Mouse (Mus musculus) brain, embryonic 18.5 days (tissue): ENCODE results near the gene Csnk1g2.
"Not testable (repeated sequence)": the region's sequence is repeated elsewhere in the genome, so short reads cannot be mapped to it uniquely, and the experiment has no call there.

Experiments
- DNase-seq: peaks from one replicate; pipeline ENCODE4 v3.0.0-alpha.2; 2012; ENCODE audit warnings: low read depth, low spot score

Csnk1g2 gene

DNA sequence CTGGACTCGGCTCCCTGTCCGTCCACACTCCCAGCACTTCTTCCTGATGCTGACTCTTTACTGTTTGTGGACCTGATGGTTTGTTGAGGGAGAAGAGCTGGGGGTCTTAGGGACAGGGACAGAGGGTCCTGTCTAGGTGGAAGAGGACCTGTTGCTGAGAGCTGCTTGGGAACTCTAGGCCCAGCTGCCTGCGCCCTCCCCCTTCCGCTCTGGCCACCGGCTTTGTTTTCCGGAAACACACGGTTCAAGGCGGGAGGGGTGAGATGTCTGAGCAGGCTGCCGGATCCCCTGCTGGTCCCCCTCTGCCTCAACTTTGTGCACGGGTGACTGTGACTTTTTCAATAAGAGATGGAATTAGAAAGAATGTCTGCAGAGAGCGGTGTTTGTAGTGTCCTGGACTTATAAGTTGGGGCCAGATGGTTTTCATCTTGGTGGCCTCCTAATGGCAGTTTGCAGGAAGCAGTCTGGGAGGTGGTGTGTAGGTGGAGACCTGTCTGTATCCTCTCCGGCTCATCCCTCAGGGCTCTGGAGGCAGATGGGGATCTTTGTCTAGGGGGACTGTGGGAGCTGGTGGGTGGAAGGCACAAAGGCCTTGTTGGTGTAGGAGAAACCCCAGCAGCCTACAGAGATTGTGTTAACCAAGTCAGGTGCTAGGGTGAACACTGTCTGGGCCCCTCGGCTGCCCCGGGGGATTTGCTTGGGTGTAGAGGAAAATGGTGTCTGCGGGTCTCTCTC, 986 bp downstream of the Csnk1g2 start:
- DNase-seq, result no peak

- no peak for DNase-seq
Measured at GRCm38 (mm10) chr10:80625764-80626163, 3.1 kb downstream of the Csnk1g2 start.

- no peak for DNase-seq
Measured at GRCm38 (mm10) chr10:80627685-80628084, 5.0 kb downstream of the Csnk1g2 start.

DNA sequence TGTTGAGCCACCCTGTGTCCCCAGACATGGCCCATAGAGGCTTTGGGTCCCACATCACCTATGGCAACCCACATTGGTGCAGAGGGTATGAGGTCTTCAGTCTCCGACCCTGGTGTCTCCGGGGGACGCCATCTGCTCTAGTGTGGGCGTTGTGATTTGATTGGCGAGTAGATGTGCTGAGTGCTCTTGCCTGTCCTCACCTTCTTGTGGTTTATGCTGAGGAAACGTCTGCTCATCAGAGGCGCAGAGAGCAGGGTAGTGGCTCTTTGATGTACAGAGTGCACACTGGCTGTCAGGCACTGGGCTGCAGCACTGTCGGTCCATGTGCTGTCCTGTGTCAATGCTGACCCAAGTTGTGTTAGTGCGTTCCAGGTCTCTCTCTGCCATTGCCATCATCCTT, 6.3 kb downstream of the Csnk1g2 start:
- DNase-seq, result no peak

DNA sequence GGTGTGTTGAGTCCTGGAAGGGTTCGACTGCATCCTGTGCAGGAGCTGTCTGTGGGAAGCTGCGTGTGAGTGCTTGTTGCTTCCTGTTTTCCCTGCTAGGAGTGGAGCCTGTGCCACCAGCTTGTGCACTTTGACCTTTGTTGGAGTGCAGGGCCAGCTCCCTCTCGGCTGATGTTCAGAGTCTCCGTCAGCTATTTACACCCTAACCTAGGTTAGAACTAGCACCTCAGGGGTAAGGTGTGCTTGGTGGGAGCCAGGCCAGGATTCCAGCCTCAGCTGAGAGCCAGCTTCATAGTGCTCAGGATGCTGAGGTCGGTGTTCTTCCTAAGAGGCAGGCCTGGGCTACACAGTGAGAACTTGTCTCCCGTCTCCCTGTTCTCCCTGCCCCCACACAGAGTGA, 12.7 kb downstream of the Csnk1g2 start:
- DNase-seq, result no peak

DNA sequence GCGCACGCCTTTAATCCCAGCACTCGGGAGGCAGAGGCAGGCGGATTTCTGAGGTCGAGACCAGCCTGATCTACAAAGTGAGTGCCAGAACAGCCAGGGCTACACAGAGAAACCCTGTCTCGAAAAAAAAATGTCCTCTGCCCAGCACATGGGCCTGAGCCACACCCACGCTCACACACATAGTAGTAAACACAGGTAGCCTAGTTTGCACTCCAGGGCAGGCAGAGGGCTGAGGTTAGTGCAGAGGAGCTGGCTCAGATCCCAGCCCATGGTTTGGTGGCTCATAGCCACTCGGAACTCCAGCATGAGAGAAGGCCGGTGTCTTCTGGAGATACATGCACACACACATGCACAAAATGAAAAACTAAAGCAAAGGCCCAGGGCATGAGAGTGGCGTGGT, 24.3 kb downstream of the Csnk1g2 start:
- DNase-seq, result no peak

DNA sequence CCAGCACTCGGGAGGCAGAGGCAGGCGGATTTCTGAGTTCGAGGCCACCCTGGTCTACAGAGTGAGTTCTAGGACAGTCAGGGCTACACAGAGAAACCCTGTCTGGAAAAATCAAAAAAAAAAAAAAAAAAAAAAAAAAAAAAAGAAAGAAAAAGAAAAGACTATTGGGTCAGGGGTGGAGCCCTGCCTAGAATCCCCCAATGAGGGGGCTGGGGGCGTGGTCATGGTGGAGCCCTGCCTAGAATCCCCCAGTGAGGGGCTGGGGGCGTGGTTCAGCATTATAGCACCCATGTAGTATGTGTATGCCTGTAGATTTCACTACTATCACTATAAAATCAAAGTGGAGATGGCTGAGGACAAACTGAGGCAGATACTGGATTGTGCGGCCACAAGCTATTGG, 27.3 kb downstream of the Csnk1g2 start:
- DNase-seq, result not testable (repeated sequence)

- no peak for DNase-seq
Measured at GRCm38 (mm10) chr10:80650392-80650791, 27.8 kb downstream of the Csnk1g2 start.

- DNase-seq, result no peak
Measured at GRCm38 (mm10) chr10:80653156-80653720, 30.6 kb downstream of the Csnk1g2 start.

GRCm38 (mm10) chr10:80654866-80655265, 32.2 kb downstream of the Csnk1g2 start:
- DNase-seq, result no peak

DNA sequence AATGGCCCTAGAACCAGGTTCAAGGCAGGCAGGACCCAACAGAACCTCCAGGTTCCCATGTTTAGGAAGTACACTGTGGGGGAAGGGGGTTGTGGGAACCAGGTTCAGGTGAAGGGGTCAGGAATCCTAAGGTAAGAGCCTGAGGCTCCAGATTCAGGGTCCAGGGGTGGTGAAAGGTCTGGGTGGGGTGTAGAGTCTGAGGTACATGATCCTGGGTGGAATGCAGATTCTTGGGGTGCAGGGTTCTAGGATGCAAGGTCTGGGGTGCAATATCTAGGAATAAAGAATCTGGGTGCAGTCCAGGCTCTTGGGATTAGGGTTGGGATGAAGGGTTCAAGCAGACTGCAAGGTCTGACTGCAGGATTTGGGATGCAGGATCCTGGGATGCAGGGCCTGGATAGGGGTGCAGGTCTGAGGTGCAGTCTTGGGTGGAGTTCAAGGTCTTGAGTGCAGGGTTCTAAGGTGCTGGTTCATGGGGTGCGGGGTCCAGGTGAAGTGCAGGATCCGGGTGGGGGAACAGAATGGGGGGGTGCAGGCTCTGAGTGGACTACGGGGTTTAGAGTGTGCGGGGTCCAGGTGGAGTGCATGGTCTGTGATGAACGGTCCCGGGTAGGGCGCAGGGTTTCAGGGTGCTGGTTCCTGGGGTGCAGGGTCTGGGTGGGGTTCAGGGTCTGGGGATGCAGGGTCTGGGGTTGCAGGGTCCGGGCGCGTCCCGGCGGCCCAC, 32.9 kb downstream of the Csnk1g2 start:
- DNase-seq, result no peak

- DNase-seq, result peak; percentile 99
Measured at GRCm38 (mm10) chr10:80656130-80656862, 33.7 kb downstream of the Csnk1g2 start.

DNA sequence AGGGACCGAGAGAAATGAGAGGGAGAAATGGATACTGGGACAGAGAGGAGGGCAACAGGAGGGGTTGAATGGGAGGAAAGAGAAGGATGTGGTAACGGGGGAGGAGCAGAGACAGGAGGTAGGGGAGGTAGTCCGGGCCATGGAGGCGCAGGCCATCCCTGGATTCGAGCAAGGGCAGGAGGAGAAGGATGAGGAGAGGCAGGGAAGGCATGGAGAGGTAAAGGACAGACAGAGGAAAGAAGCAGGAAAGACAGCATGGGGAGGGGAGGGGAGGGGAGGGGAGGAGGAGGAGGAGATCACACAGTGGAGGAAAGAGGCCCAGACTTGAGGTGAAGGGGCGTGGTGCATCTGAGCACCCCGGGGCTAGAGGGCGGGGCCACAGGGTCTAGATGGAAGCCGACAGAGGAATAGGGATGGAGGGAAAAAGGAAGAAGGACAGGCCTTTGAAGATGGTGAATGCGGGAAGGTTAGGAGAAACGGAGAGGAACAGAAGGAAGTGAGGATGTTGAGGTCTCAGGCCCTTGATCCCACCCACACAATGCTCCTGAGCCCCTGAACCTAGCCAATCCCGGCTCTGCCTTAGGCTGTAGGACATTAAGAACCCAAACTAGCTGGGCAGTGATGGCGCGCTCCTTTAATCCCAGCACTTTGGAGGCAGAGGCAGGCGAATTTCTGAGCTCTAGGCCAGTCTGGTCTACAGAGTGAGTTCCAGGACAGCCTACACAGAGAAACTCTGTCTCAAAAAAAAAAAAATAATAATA, 34.4 kb downstream of the Csnk1g2 start, which contains the start of gene Btbd2:
TSS of gene Btbd2 (minus strand) at position 209 of the 761 bp plus-strand sequence.
- no peak for DNase-seq

DNA sequence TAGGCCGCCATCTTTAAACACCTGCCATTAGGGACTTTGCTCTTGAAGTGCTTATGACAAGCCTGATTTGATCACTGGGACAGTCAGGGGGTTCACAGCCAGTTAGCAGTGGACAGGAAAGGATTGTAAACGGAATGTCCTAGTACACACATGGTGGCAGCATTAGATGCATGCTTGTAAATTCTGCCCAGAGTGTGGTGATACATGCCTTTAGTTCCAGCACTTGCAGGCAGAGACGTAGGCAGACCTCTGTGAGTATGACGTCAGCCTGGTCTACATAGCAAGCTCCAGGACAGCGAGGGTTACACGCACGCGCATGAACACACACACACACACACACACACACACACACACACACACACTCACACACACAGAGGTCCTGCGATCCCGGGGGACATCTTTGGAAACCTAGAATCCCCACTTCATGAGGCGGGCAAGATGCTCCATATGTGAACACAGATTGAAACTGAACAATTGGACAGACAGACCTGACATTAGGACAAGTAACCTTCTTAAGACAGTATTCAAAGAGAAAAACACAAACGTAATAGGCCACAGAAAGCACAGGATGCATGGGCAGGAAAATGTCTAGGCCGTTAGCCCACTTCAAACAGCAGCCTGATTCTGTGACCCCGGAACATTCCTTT, 35.7 kb downstream of the Csnk1g2 start:
- no peak for DNase-seq

DNA sequence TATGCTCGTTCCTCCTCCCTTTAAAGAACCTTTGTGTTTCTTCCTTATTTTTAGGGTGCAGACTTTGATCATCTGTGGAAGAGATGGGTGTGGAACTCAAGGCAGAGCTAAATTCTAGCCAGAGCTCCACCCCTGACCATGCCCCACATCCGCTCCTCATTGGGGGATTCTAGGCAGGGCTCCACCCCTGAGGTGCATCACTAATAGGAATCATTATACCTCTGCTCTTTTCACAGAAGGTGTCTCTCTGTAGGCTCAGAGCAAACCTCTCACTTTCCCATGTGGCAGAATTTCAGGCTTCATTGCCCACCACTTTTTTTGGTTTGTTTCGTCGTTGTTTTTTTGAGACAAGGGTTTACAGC, 36.2 kb downstream of the Csnk1g2 start:
- DNase-seq, result no peak

DNA sequence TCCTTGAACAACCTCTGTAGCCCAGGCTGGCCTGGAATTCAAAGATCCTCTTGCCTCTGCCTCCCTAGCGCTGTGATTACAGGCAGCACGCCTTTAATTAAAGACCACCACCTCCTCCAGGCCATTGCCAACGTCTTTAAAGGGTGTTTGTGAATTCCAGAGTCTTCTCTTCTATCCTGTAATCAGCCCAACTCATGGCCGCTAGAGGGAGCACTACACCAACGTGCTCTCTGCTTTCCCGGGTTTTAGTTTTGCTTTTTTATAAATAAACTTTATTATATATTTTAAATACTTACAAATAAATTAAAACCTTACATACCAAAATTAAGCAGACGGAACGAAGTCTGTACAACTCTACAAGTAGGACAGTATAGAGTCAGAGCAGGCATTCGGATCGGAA, 36.6 kb downstream of the Csnk1g2 start:
- no peak for DNase-seq

- DNase-seq, result no peak
Measured at GRCm38 (mm10) chr10:80661149-80661548, 38.5 kb downstream of the Csnk1g2 start.

- no peak for DNase-seq
Measured at GRCm38 (mm10) chr10:80663485-80664196, 41.0 kb downstream of the Csnk1g2 start.

GRCm38 (mm10) chr10:80664197-80665015, 41.8 kb downstream of the Csnk1g2 start:
- DNase-seq, result no peak
